Mouse (Mus musculus): ENCODE measurements around the gene Pitx2. TPM values are rescaled to one million over a fixed set of nuclear protein-coding genes. Genes with fewer than 3 reads are reported as not detected.

The Pitx2 gene
- 0.27 TPM for polyA plus RNA-seq (2017; shearing (Covaris generic))

GRCm38 (mm10) chr3:129199609-129200500 lies at the start of gene Pitx2:
Pitx2 (plus strand) TSS chr3:129199878.

Other genes with a start within 250 kb of the Pitx2 start
- gene Enpep, start 132.8 kb downstream of the Pitx2 start, polyA plus RNA-seq (2017; shearing (Covaris generic)): 0.20 TPM